Mouse (Mus musculus): ENCODE results near the gene Thoc6. TPM values are rescaled to one million over a fixed set of nuclear protein-coding genes. Genes with fewer than 3 reads are reported as not detected.

The Thoc6 gene
- polyA plus RNA-seq, 1 experiment = 23.4 TPM

- Histone ChIP-seq H3K4me3 (ENCODE audit: insufficient read depth, low read length) (no peak overlapping the region), H3K27ac (ENCODE audit: insufficient read depth, low read depth, low read length) (no peak overlapping the region), H3K4me1 (ENCODE audit: control insufficient read depth, insufficient read depth, low read length) (peaks cover 11% of the 10 kb centered on the region)
- TF ChIP-seq POLR2A (IDR thresholded peaks at IDR 0.05; ENCODE audit: borderline replicate concordance, low read depth, low read length) (no peak), CTCF (IDR thresholded peaks at IDR 0.05; ENCODE audit: low read depth, low read length) (no peak)
Measured at GRCm38 (mm10) chr17:23670516-23671074, 3.1 kb downstream of the Thoc6 start.

- Histone ChIP-seq H3K4me1 (ENCODE audit: control insufficient read depth, insufficient read depth, low read length) (no peaks in the 10 kb centered on the region), H3K4me3 (ENCODE audit: insufficient read depth, low read length) (no peak overlapping the region), H3K27ac (ENCODE audit: insufficient read depth, low read depth, low read length) (no peak overlapping the region)
- TF ChIP-seq POLR2A (IDR thresholded peaks at IDR 0.05; ENCODE audit: borderline replicate concordance, low read depth, low read length) = no peak
- TF ChIP-seq CTCF (IDR thresholded peaks at IDR 0.05; ENCODE audit: low read depth, low read length) = no peak
Measured at GRCm38 (mm10) chr17:23665511-23665910, 8.2 kb downstream of the Thoc6 start.

GRCm38 (mm10) chr17:23664556-23665021 is 9.1 kb downstream of the Thoc6 start:
- TF ChIP-seq POLR2A (IDR thresholded peaks at IDR 0.05; ENCODE audit: borderline replicate concordance, low read depth, low read length) (no peak), CTCF (IDR thresholded peaks at IDR 0.05; ENCODE audit: low read depth, low read length) (peak; percentile 66)
- Histone ChIP-seq H3K4me3 (ENCODE audit: insufficient read depth, low read length) (no peak overlapping the region), H3K4me1 (ENCODE audit: control insufficient read depth, insufficient read depth, low read length) (no peaks in the 10 kb centered on the region), H3K27ac (ENCODE audit: insufficient read depth, low read depth, low read length) (no peak overlapping the region)

- peak; percentile 75 for TF ChIP-seq CTCF (IDR thresholded peaks at IDR 0.05; ENCODE audit: low read depth, low read length)
- TF ChIP-seq POLR2A (IDR thresholded peaks at IDR 0.05; ENCODE audit: borderline replicate concordance, low read depth, low read length) = no peak
- Histone ChIP-seq H3K4me1 (ENCODE audit: control insufficient read depth, insufficient read depth, low read length) (0 out of 2 replicates have a peak, but pooled peaks cover 3% of the 10 kb centered on the region), H3K27ac (ENCODE audit: insufficient read depth, low read depth, low read length) (no peak overlapping the region), H3K4me3 (ENCODE audit: insufficient read depth, low read length) (no peak overlapping the region)
Measured at GRCm38 (mm10) chr17:23661526-23661925, 12.2 kb downstream of the Thoc6 start.

- Histone ChIP-seq H3K4me3 (ENCODE audit: insufficient read depth, low read length) (0 out of 2 replicates have a peak overlapping the region, but pooled peaks have one; percentile 6), H3K27ac (ENCODE audit: insufficient read depth, low read depth, low read length) (no peak overlapping the region), H3K4me1 (ENCODE audit: control insufficient read depth, insufficient read depth, low read length) (0 out of 2 replicates have a peak, but pooled peaks cover 3% of the 10 kb centered on the region)
- no peak for TF ChIP-seq POLR2A (IDR thresholded peaks at IDR 0.05; ENCODE audit: borderline replicate concordance, low read depth, low read length)
- TF ChIP-seq CTCF (IDR thresholded peaks at IDR 0.05; ENCODE audit: low read depth, low read length) = no peak
Measured at GRCm38 (mm10) chr17:23660876-23661200, 12.8 kb downstream of the Thoc6 start.

- Histone ChIP-seq H3K4me3 (ENCODE audit: insufficient read depth, low read length) (0 out of 2 replicates have a peak within 1 kb of the TSS, but pooled peaks have one; percentile 6), H3K4me1 (ENCODE audit: control insufficient read depth, insufficient read depth, low read length) (0 out of 2 replicates have a peak, but pooled peaks cover 3% of the 10 kb centered on the region), H3K27ac (ENCODE audit: insufficient read depth, low read depth, low read length) (no peak within 1 kb of the TSS)
- no peak for TF ChIP-seq POLR2A (IDR thresholded peaks at IDR 0.05; ENCODE audit: borderline replicate concordance, low read depth, low read length)
- peak; percentile 91 for TF ChIP-seq CTCF (IDR thresholded peaks at IDR 0.05; ENCODE audit: low read depth, low read length)
Measured at GRCm38 (mm10) chr17:23660117-23660875, 13.4 kb downstream of the Thoc6 start, which contains the start of gene Bicdl2. Gene Bicdl2, plus strand, starts transcription at chr17:23660506.

- no peak overlapping the region for H3K27ac ChIP-seq (ENCODE audit: insufficient read depth, low read depth, low read length)
- H3K4me1 ChIP-seq (ENCODE audit: control insufficient read depth, insufficient read depth, low read length) = peaks cover 12% of the 10 kb centered on the region
- H3K4me3 ChIP-seq (ENCODE audit: insufficient read depth, low read length) = no peak overlapping the region
- no peak for TF ChIP-seq POLR2A (IDR thresholded peaks at IDR 0.05; ENCODE audit: borderline replicate concordance, low read depth, low read length)
- TF ChIP-seq CTCF (IDR thresholded peaks at IDR 0.05; ENCODE audit: low read depth, low read length) = no peak
Measured at GRCm38 (mm10) chr17:23658450-23658849, 15.2 kb downstream of the Thoc6 start.

GRCm38 (mm10) chr17:23654410-23654809 is 19.3 kb downstream of the Thoc6 start:
- TF ChIP-seq CTCF (IDR thresholded peaks at IDR 0.05; ENCODE audit: low read depth, low read length) = no peak
- no peak for TF ChIP-seq POLR2A (IDR thresholded peaks at IDR 0.05; ENCODE audit: borderline replicate concordance, low read depth, low read length)
- H3K27ac ChIP-seq (ENCODE audit: insufficient read depth, low read depth, low read length) = no peak overlapping the region
- H3K4me1 ChIP-seq (ENCODE audit: control insufficient read depth, insufficient read depth, low read length) = peaks cover 14% of the 10 kb centered on the region
- no peak overlapping the region for H3K4me3 ChIP-seq (ENCODE audit: insufficient read depth, low read length)

GRCm38 (mm10) chr17:23654001-23654400 is 19.7 kb downstream of the Thoc6 start:
- no peak overlapping the region for H3K27ac ChIP-seq (ENCODE audit: insufficient read depth, low read depth, low read length)
- no peak for TF ChIP-seq CTCF (IDR thresholded peaks at IDR 0.05; ENCODE audit: low read depth, low read length)
- no peak for TF ChIP-seq POLR2A (IDR thresholded peaks at IDR 0.05; ENCODE audit: borderline replicate concordance, low read depth, low read length)
- H3K4me3 ChIP-seq (ENCODE audit: insufficient read depth, low read length) = no peak overlapping the region
- peaks cover 14% of the 10 kb centered on the region for H3K4me1 ChIP-seq (ENCODE audit: control insufficient read depth, insufficient read depth, low read length)

- no peak for TF ChIP-seq POLR2A (IDR thresholded peaks at IDR 0.05; ENCODE audit: borderline replicate concordance, low read depth, low read length)
- no peak for TF ChIP-seq CTCF (IDR thresholded peaks at IDR 0.05; ENCODE audit: low read depth, low read length)
Measured at GRCm38 (mm10) chr17:23653324-23653723, 20.4 kb downstream of the Thoc6 start.

More at GRCm38 (mm10) chr17:23653324-23653723, 20.4 kb downstream of the Thoc6 start:
- no peak overlapping the region for H3K27ac ChIP-seq (ENCODE audit: insufficient read depth, low read depth, low read length)
- H3K4me1 ChIP-seq (ENCODE audit: control insufficient read depth, insufficient read depth, low read length) = peaks cover 14% of the 10 kb centered on the region
- no peak overlapping the region for H3K4me3 ChIP-seq (ENCODE audit: insufficient read depth, low read length)
